Mouse (Mus musculus) spleen, adult 2 months (tissue): ENCODE results near the gene Zfp790. TPM values are rescaled to one million over a fixed set of nuclear protein-coding genes. Genes with fewer than 3 reads are reported as not detected.

Experiments
- DNase-seq, 2 experiments: peaks; one replicate each; pipeline versions ENCODE4 v3.0.0 to v3.0.0-alpha.2; 2012 to 2021; ENCODE audit warnings: low spot score in 2 of 2, low read depth in 1 of 2
- H3K27ac ChIP-seq: fragments of 200-500 bp; 2 replicates; pipeline ENCODE4 v1.5.1; 2012; ENCODE audit warnings: low read length, inconsistent platforms; ENCODE audit not compliant: insufficient read depth
- H3K27me3 ChIP-seq: fragments of 200-500 bp; 2 replicates; pipeline ENCODE4 v1.6.1; 2012; ENCODE audit warnings: mild to moderate bottlenecking, moderate library complexity, low read length, inconsistent platforms; ENCODE audit not compliant: control insufficient read depth, insufficient read depth
- H3K36me3 ChIP-seq: fragments of 200-500 bp; 2 replicates; pipeline ENCODE4 v1.6.1; 2012; ENCODE audit warnings: mild to moderate bottlenecking, low read length, inconsistent platforms; ENCODE audit not compliant: control insufficient read depth, insufficient read depth
- H3K4me1 ChIP-seq: fragments of 200-500 bp; 2 replicates; pipeline ENCODE4 v1.6.1; 2011; ENCODE audit warnings: inconsistent platforms; ENCODE audit not compliant: control insufficient read depth, insufficient read depth, insufficient read length
- H3K4me3 ChIP-seq: fragments of 200-500 bp; 2 replicates; pipeline ENCODE4 v1.5.1; 2011; ENCODE audit warnings: mild to moderate bottlenecking, inconsistent platforms; ENCODE audit not compliant: insufficient read depth, insufficient read length; ENCODE audit errors: extremely low read depth
- CTCF ChIP-seq: fragments of 200-500 bp; IDR thresholded peaks from 2 replicates; pipeline ENCODE4 v1.5.1; 2011; ENCODE audit warnings: mild to moderate bottlenecking, inconsistent platforms; ENCODE audit not compliant: insufficient read depth, insufficient read length, insufficient replicate concordance; ENCODE audit errors: extremely low read depth
- POLR2A ChIP-seq: fragments of 200-500 bp; IDR thresholded peaks from 2 replicates; pipeline ENCODE4 v1.6.1; 2011; ENCODE audit warnings: low read depth, low read length, inconsistent platforms
- WGBS: fragments of 180-500 bp; shearing (Covaris S2); methylation state at CpG from one replicate; pipeline ENCODE4 v1.1.7; 2018; 5-methylcytosine and 5-hydroxymethylcytosine counted together
- polyA plus RNA-seq: library from polyadenylated mRNA; depleted of rRNA; stranded (reverse); fragments of >200 nt; gene quantifications from 2 replicates; pipeline ENCODE4 v1.2.3, GENCODE M21; 2012

The Zfp790 gene
- polyA plus RNA-seq, 1 experiment = 1.5 TPM

GRCm38 (mm10) chr7:29839256-29839655 lies 23.3 kb downstream of the Zfp790 start:
- Histone ChIP-seq H3K27me3 (no peaks in the 10 kb centered on the region), H3K4me3 (no peak overlapping the region), H3K36me3 (no peaks in the 10 kb centered on the region; the same call in 1 of the 2 replicates), H3K27ac (no peak overlapping the region), H3K4me1 (no peaks in the 10 kb centered on the region)
- no peak for TF ChIP-seq CTCF
- TF ChIP-seq POLR2A = no peak
- 86% methylated on average over 3 of the region's 3 CpGs for WGBS
- no peak for DNase-seq

- DNase-seq = no peak
- no peak overlapping the region for H3K27ac ChIP-seq
- no peak for TF ChIP-seq POLR2A
- TF ChIP-seq CTCF = no peak
- H3K4me3 ChIP-seq = no peak overlapping the region
- H3K36me3 ChIP-seq = peaks cover 7% of the 10 kb centered on the region
- WGBS = 88% methylated on average over 1 of the region's 1 CpGs
- no peaks in the 10 kb centered on the region for H3K27me3 ChIP-seq
- H3K4me1 ChIP-seq = no peaks in the 10 kb centered on the region
Observed at GRCm38 (mm10) chr7:29842105-29842504, 26.2 kb downstream of the Zfp790 start.

- Histone ChIP-seq H3K4me1 (no peaks in the 10 kb centered on the region), H3K36me3 (peaks cover 7% of the 10 kb centered on the region), H3K27ac (no peak overlapping the region), H3K27me3 (no peaks in the 10 kb centered on the region), H3K4me3 (no peak overlapping the region)
- TF ChIP-seq POLR2A = no peak
- no peak for TF ChIP-seq CTCF
- no peak for DNase-seq
- WGBS = 90% methylated on average over 5 of the region's 5 CpGs
Observed at GRCm38 (mm10) chr7:29844616-29845015, 28.7 kb downstream of the Zfp790 start.

- TF ChIP-seq POLR2A (no peak), CTCF (no peak)
- H3K4me3 ChIP-seq = peak overlapping the region; percentile 91; the same call in 1 of the 2 replicates
- 61% methylated on average over 9 of the region's 9 CpGs for WGBS
- H3K4me1 ChIP-seq = peaks cover 4% of the 10 kb centered on the region; the same call in 1 of the 2 replicates
- no peaks in the 10 kb centered on the region for H3K36me3 ChIP-seq
- no peak for DNase-seq
- H3K27ac ChIP-seq = no peak overlapping the region
- no peaks in the 10 kb centered on the region for H3K27me3 ChIP-seq
Observed at GRCm38 (mm10) chr7:29852831-29853218, 36.9 kb downstream of the Zfp790 start.

- Histone ChIP-seq H3K4me1 (peaks cover 4% of the 10 kb centered on the region; the same call in 1 of the 2 replicates), H3K27me3 (no peaks in the 10 kb centered on the region), H3K4me3 (peak within 1 kb of the TSS; percentile 91), H3K36me3 (no peaks in the 10 kb centered on the region), H3K27ac (no peak within 1 kb of the TSS)
- WGBS = 3% methylated on average over 21 of the region's 21 CpGs
- TF ChIP-seq POLR2A = no peak
- no peak for TF ChIP-seq CTCF
- peak; percentile 54 to 85 for DNase-seq
Observed at GRCm38 (mm10) chr7:29853219-29853842, 37.4 kb downstream of the Zfp790 start, which contains the start of gene Zfp940. Gene Zfp940, minus strand, starts transcription at chr7:29853669.

GRCm38 (mm10) chr7:29859532-29860517 lies 43.9 kb downstream of the Zfp790 start, which contains the start of gene Zfp420:
Gene Zfp420, plus strand, starts transcription at chr7:29859979.
- Histone ChIP-seq H3K27me3 (no peaks in the 10 kb centered on the region), H3K36me3 (0 out of 2 replicates have a peak, but pooled peaks cover 2% of the 10 kb centered on the region), H3K4me3 (peak within 1 kb of the TSS; percentile 66), H3K27ac (0 out of 2 replicates have a peak within 1 kb of the TSS, but pooled peaks have one; percentile 1), H3K4me1 (no peaks in the 10 kb centered on the region; the same call in 1 of the 2 replicates)
- DNase-seq = peak; percentile 54 to 81
- TF ChIP-seq CTCF = no peak
- WGBS = 4% methylated on average over 32 of the region's 32 CpGs
